Mouse (Mus musculus): ENCODE measurements around the gene Fbxo30. TPM values are rescaled to one million over a fixed set of nuclear protein-coding genes. Genes with fewer than 3 reads are reported as not detected.

Fbxo30 gene
- polyA plus RNA-seq, 1 experiment = 10.0 TPM

GRCm38 (mm10) chr10:11326526-11326925, 45.4 kb downstream of the Fbxo30 start:
- DNase-seq (ENCODE audit: low read depth) = no peak
- TF ChIP-seq CTCF (IDR thresholded peaks at IDR 0.05; ENCODE audit: borderline replicate concordance, extremely low read depth, insufficient read depth, insufficient read length) = peak; percentile 44; the same call in 1 of the 2 replicates
- no peak for TF ChIP-seq POLR2A (IDR thresholded peaks at IDR 0.05; ENCODE audit: borderline replicate concordance, extremely low read depth, insufficient read depth, insufficient read length, poor library complexity, severe bottlenecking)

DNA sequence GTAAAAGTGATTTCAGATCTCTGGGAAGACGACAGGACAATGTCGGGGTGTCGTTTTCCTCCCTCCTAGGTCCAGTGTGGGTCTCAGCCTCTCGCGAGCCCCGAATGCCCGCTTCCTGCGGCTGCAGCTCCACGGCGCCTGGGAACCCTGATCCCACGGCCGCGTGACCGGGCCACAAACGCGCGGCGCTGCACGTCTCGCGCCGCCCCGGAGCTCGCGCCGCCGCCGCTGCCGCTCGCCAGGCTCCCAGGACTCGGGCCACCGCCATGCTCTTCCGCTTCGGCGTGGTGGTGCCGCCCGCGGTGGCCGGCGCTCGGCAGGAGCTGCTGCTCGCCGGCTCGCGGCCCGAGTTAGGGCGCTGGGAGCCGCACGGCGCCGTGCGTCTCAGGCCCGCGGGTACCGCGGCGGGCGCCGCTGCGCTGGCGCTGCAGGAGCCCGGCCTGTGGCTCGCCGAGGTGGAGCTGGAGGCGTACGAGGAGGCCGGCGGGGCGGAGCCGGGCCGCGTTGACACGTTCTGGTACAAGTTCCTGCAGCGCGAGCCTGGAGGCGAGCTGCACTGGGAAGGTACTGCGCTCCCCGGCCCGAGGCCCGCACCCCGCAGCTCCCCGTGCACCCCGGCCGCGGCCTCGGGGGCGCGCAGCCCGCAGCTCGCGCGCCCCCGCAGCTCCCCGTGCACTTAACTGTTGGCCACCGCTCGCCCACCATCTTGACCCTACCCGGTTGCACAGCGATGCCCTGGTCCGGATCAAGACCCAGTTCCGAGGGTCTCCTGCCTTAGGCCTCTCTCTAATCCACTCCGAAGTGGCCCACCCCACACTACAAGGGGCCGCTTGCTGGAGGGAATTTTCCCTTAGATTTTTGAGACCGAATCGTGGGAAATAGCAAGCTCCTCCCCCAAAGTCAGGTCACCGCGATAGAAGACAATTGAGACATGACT, 62.3 kb downstream of the Fbxo30 start, which contains the start of gene Epm2a:
TSS of gene Epm2a (plus strand) at position 200 of the 937 bp plus-strand sequence.
- TF ChIP-seq POLR2A (IDR thresholded peaks at IDR 0.05; ENCODE audit: borderline replicate concordance, extremely low read depth, insufficient read depth, insufficient read length, poor library complexity, severe bottlenecking) (peak; percentile 27), CTCF (IDR thresholded peaks at IDR 0.05; ENCODE audit: borderline replicate concordance, extremely low read depth, insufficient read depth, insufficient read length) (no peak)
- peak; percentile 90 for DNase-seq (ENCODE audit: low read depth)

DNA sequence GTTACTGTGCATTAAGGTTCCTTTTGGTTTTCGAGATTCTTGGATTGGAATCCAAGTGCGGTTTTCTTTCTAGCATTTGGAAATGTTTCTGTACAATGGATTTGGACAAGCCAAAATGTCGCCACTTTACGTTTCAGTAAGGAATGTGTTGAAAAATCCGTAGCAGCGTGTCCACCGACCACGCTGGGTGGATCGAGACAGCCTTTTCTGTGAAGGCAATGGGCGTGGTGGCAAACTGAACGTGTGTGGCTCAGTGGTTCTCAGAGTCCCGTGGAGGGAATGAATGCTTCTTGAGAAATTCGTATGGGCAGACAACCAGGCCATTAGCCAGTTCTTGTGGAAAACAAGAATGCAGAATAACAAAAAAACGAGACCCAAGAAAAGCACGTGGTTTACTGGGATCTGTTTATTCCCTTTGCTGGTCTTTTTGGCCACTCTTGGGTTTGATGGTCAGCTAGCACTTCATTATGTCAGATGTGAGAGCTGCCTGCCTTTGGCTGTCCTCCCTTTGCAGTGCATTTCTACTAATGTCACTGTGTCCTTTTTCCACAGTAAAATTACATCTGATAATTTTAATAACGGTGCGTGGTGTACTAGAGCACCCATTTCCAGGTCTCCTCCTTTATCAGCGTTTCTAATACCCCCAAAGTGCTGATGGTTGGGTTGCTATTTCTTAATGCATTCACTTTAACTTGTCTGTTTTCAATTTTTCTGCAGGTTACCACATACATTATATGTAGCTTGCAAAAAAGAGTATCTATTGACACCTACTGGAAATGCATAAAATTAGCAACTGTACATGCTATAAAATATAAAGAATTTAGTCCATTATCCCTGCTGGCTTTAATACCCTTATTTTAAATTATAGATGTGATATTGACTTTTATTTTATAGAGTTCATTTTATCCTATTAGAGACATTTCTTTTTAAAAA, 63.7 kb downstream of the Fbxo30 start:
- TF ChIP-seq POLR2A (IDR thresholded peaks at IDR 0.05; ENCODE audit: borderline replicate concordance, extremely low read depth, insufficient read depth, insufficient read length, poor library complexity, severe bottlenecking) (no peak), CTCF (IDR thresholded peaks at IDR 0.05; ENCODE audit: borderline replicate concordance, extremely low read depth, insufficient read depth, insufficient read length) (no peak)

More for the DNA sequence above, 63.7 kb downstream of the Fbxo30 start:
- peak; percentile 17 for DNase-seq (ENCODE audit: low read depth)

Other genes starting within 250 kb of the Fbxo30 start
- 5.2 and 7.0 TPM in 2 replicates for gene Grm1, start 199.0 kb upstream of the Fbxo30 start, polyA plus RNA-seq (2012; rRNA removed)
- gene Shprh, start 131.9 kb upstream of the Fbxo30 start, polyA plus RNA-seq (2012; rRNA removed) = 15.9 and 17.4 TPM in 2 replicates
- gene Epm2a, start 62.1 kb downstream of the Fbxo30 start, polyA plus RNA-seq (2012; rRNA removed) = 3.7 and 6.5 TPM in 2 replicates